Mouse (Mus musculus): ENCODE data around the gene Ehf. TPM values are rescaled to one million over a fixed set of nuclear protein-coding genes. Genes with fewer than 3 reads are reported as not detected.

Gene Ehf
- polyA plus RNA-seq, 1 experiment from 2014 or later = 1.3 TPM

- no peak overlapping the region for H3K4me3 ChIP-seq (ENCODE audit: low read length)
- no peaks in the 10 kb centered on the region for H3K36me3 ChIP-seq (ENCODE audit: control insufficient read depth, insufficient read depth)
- 79% methylated on average over 8 of the region's 8 CpGs for WGBS
- H3K9ac ChIP-seq (ENCODE audit: low read length) = no peak overlapping the region
- H3K27ac ChIP-seq (ENCODE audit: low read length) = no peak overlapping the region
- no peak overlapping the region for H3K4me2 ChIP-seq (ENCODE audit: low read depth, low read length)
- no peaks in the 10 kb centered on the region; the same call in 1 of the 2 replicates for H3K27me3 ChIP-seq (ENCODE audit: control insufficient read depth, insufficient read depth, low read length)
- ATAC-seq (replicated peaks; ENCODE audit: extremely low read depth, insufficient read depth, low FRiP score) = no peak
- H3K9me3 ChIP-seq (replicated peaks; ENCODE audit: control insufficient read depth, low read length) = no peaks in the 10 kb centered on the region
- H3K4me1 ChIP-seq (ENCODE audit: control insufficient read depth, insufficient read depth, low read length) = no peaks in the 10 kb centered on the region
Measured at GRCm38 (mm10) chr2:103214861-103215260, 88.2 kb downstream of the Ehf start.

GRCm38 (mm10) chr2:103213547-103213946 is 89.5 kb downstream of the Ehf start:
- H3K36me3 ChIP-seq (ENCODE audit: control insufficient read depth, insufficient read depth) = no peaks in the 10 kb centered on the region
- H3K27ac ChIP-seq (ENCODE audit: low read length) = no peak overlapping the region
- no peak overlapping the region for H3K4me2 ChIP-seq (ENCODE audit: low read depth, low read length)
- H3K27me3 ChIP-seq (ENCODE audit: control insufficient read depth, insufficient read depth, low read length) = no peaks in the 10 kb centered on the region
- 65% methylated on average over 1 of the region's 1 CpGs for WGBS
- no peaks in the 10 kb centered on the region for H3K4me1 ChIP-seq (ENCODE audit: control insufficient read depth, insufficient read depth, low read length)
- no peak for ATAC-seq (replicated peaks; ENCODE audit: extremely low read depth, insufficient read depth, low FRiP score)
- no peaks in the 10 kb centered on the region for H3K9me3 ChIP-seq (replicated peaks; ENCODE audit: control insufficient read depth, low read length)
- no peak overlapping the region for H3K4me3 ChIP-seq (ENCODE audit: low read length)
- H3K9ac ChIP-seq (ENCODE audit: low read length) = no peak overlapping the region

Other genes starting within 250 kb of the Ehf start
- 69.3 and 70.9 TPM in 2 replicates for gene Pdhx, start 229.8 kb downstream of the Ehf start, polyA plus RNA-seq (2015; fragmentation: Nextera tagmentation; extraction: Ambion mirVana)
- 70.9 and 72.9 TPM in 2 replicates for gene Apip, start 229.6 kb downstream of the Ehf start, polyA plus RNA-seq (2015; fragmentation: Nextera tagmentation; extraction: Ambion mirVana)
- 0.12 and 0.87 TPM in 2 replicates for gene Elf5, start 108.4 kb upstream of the Ehf start, polyA plus RNA-seq (2015; fragmentation: Nextera tagmentation; extraction: Ambion mirVana)
- 80.3 and 92.2 TPM in 2 replicates for gene Cat, start 181.9 kb upstream of the Ehf start, polyA plus RNA-seq (2015; fragmentation: Nextera tagmentation; extraction: Ambion mirVana)

All from heart, embryonic 16.5 days (tissue).